Mouse (Mus musculus): ENCODE results near the gene Gm527. TPM values are rescaled to one million over a fixed set of nuclear protein-coding genes. Genes with fewer than 3 reads are reported as not detected.
A peak's percentile ranks its signal among the peaks of the same experiment; 100 is the strongest.

Gene Gm527
- polyA plus RNA-seq (2014; fragmentation: Nextera tagmentation; extraction: Ambion mirVana) = 3.1 and 3.6 TPM in 2 replicates

DNA sequence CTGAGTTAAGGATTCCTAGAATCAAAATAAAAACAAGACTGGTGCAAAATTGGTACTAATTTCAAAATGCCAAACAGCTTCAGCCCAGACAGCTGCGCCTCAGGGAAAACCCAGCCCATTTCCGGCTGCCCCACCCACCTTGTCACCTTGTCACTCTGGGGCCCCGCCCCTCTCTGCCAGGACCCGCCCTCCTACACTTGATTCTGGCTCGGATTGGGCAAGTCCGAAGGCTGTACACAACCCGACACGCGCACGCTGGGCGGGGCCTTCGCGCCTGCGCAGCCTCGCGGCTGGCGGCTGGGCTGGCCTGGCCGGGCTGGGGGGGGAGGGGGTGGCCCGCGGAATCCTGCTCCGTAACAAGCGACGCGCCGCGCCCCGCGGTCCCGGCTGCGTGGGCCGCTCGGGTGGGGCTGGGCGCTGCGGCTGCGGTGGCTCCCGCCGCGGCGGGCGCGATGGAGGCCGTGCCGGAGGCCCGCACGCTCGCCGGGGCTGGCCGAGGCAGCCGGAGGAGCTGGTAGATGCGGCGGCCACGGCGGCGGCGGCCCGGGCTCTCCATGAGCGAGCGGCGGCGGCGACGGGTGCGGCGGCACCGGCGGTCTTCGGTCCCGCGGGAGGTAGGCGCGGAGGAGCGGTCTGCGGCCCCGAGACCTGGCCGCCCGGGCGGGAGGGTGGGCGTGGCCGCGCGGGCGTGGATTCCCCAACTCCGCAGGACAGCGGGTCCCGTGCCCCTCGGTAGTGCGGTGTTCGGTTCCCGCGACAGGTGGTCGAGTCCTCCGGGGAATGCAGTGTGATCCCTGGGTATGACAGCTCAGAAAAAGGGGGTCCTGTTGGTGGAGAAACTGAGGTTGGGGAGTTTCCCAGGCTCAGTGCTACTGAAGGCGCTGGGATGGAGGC, at the start of gene Gm527:
Gm527 (plus strand) TSS at position 329 of the 894 bp plus-strand sequence.
- H3K4me3 ChIP-seq (ENCODE audit: low read depth, low read length) = peak within 1 kb of the TSS; percentile 74
- peak within 1 kb of the TSS; percentile 58 for H3K27ac ChIP-seq (ENCODE audit: low read length)
- whole genome bisulfite sequencing = under 1% methylated on average over 81 of the region's 93 CpGs
- ATAC-seq (ENCODE audit: insufficient number of reproducible peaks, insufficient read depth, low FRiP score, low read depth) = peak; percentile 100
- H3K9ac ChIP-seq (replicated peaks; ENCODE audit: low read depth, low read length) = peak within 1 kb of the TSS; percentile 71
- no peaks in the 10 kb centered on the region for H3K4me1 ChIP-seq (ENCODE audit: control insufficient read depth, insufficient read depth, low read length)
- no peaks in the 10 kb centered on the region for H3K27me3 ChIP-seq (ENCODE audit: control insufficient read depth, insufficient read depth, low read length)
- H3K36me3 ChIP-seq (ENCODE audit: control insufficient read depth, insufficient read depth, low read length) = peaks cover 3% of the 10 kb centered on the region; the same call in 1 of the 2 replicates
- H3K4me2 ChIP-seq (replicated peaks; ENCODE audit: low read depth, low read length) = peak within 1 kb of the TSS; percentile 76
- H3K9me3 ChIP-seq (ENCODE audit: control insufficient read depth, low read depth, low read length) = no peaks in the 10 kb centered on the region

DNA sequence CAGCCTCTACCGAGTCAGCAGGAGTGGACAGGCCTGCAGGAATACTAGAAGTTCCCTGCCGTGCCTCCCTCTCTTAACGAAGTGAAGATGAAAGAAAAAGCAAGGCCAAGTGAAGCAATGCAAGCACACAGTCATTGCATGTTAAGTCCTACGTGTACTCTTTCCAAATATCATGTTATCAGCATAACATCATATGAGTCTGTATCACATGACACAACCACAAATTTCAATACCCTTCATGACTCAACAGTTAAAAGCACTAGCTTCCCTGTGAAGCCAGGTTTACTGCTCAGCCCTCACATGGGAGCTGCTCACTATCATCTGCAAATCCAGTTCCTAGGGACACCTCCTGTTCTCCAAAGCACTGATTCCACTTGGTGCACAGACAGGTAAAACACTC, 46.6 kb upstream of the Gm527 start:
- no peak for ATAC-seq (ENCODE audit: insufficient number of reproducible peaks, insufficient read depth, low FRiP score, low read depth)
- H3K27ac ChIP-seq (ENCODE audit: low read length) = no peak overlapping the region
- WGBS = 66% methylated on average over 4 of the region's 4 CpGs

DNA sequence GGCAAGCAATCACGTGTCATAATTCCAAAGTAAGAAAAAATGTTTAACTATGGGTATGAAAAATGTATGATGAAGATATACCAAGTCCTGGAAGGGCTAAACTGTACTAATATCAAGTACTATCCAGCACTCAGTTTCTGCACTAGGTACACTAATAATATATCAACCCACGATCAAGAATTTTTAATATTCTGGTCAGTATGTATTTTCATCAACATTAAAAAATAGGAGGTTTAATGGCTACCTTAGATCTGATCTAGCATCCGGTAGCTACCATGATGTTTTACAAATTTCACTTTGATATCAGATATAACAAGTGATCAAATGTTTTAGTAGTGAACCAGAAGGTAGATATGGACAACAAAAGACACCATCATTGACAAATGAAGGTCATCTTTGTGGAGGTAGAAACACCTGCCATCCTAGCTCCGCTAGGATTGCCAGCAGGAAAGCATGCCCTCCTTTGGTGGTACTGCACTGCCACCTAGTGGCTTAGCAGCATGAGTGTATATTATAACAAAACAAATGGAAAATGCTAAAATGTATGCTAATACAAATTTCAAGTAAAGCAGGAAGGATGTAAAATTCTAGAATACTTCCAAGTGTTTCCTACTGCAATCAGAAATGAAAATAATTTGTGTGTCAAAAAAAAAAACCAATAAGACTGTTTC, 20.5 kb upstream of the Gm527 start:
- no peaks in the 10 kb centered on the region for H3K36me3 ChIP-seq (ENCODE audit: control insufficient read depth, insufficient read depth, low read length)
- H3K4me1 ChIP-seq (ENCODE audit: control insufficient read depth, insufficient read depth, low read length) = no peaks in the 10 kb centered on the region
- H3K4me2 ChIP-seq (replicated peaks; ENCODE audit: low read depth, low read length) = no peak overlapping the region
- H3K27me3 ChIP-seq (ENCODE audit: control insufficient read depth, insufficient read depth, low read length) = no peaks in the 10 kb centered on the region
- H3K9ac ChIP-seq (replicated peaks; ENCODE audit: low read depth, low read length) = no peak overlapping the region
- 45% methylated on average over 4 of the region's 4 CpGs for WGBS
- H3K27ac ChIP-seq (ENCODE audit: low read length) = no peak overlapping the region
- H3K4me3 ChIP-seq (ENCODE audit: low read depth, low read length) = no peak overlapping the region
- no peaks in the 10 kb centered on the region for H3K9me3 ChIP-seq (ENCODE audit: control insufficient read depth, low read depth, low read length)
- ATAC-seq (ENCODE audit: insufficient number of reproducible peaks, insufficient read depth, low FRiP score, low read depth) = no peak

More for the DNA sequence above, 46.6 kb upstream of the Gm527 start:
- Histone ChIP-seq H3K27me3 (ENCODE audit: control insufficient read depth, insufficient read depth, low read length) (no peaks in the 10 kb centered on the region), H3K4me2 (replicated peaks; ENCODE audit: low read depth, low read length) (no peak overlapping the region), H3K9ac (replicated peaks; ENCODE audit: low read depth, low read length) (no peak overlapping the region), H3K4me1 (ENCODE audit: control insufficient read depth, insufficient read depth, low read length) (no peaks in the 10 kb centered on the region), H3K36me3 (ENCODE audit: control insufficient read depth, insufficient read depth, low read length) (no peaks in the 10 kb centered on the region), H3K4me3 (ENCODE audit: low read depth, low read length) (no peak overlapping the region), H3K9me3 (ENCODE audit: control insufficient read depth, low read depth, low read length) (no peaks in the 10 kb centered on the region)

DNA sequence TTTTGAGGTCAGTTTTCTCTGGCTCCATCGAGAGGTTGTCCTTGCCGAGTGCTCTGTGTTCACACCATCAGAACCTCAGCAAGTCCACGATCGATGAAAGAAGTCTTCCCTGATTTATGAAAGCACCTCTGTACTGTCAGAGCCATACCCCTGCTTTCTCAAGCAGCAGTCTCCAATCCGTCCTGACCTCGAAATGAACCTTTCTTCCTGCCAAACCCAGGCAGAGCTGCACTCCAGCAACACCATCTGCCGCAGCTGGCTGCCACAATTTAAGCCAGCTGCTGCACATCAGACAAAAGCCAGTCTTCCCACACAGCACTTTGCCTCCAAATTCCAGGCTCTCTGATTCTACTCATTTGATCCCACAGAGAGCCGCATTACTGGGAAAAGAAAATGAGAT, 15.2 kb upstream of the Gm527 start:
- WGBS = 14% methylated on average over 8 of the region's 8 CpGs

DNA sequence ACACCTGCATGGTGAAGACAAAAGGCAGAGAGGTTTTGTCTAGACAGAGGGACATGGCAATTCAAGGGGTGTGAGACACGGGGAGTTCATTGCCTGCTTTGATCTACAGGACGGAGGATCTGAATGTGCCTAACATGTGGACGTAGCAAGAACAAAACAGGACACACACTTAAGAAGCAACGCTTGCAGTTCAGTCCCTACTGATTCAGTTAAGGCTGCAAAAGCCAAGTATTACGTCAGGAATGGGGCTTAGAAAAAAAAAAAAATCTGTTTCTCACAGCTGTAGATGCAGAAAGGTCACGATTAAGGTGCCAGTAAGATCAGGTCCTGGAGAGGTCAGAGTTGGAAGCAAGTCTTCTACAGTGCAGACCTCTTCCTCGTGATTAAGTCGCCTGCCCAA, 14.5 kb upstream of the Gm527 start:
- peak overlapping the region; percentile 53; the same call in 1 of the 2 replicates for H3K27ac ChIP-seq (ENCODE audit: low read length)
- 39% methylated on average over 8 of the region's 8 CpGs for WGBS
- peak; percentile 8; the same call in 1 of the 2 replicates for ATAC-seq (ENCODE audit: insufficient number of reproducible peaks, insufficient read depth, low FRiP score, low read depth)

More for the DNA sequence above, 15.2 kb upstream of the Gm527 start:
- no peak overlapping the region for H3K9ac ChIP-seq (replicated peaks; ENCODE audit: low read depth, low read length)
- H3K4me3 ChIP-seq (ENCODE audit: low read depth, low read length) = no peak overlapping the region
- no peaks in the 10 kb centered on the region for H3K36me3 ChIP-seq (ENCODE audit: control insufficient read depth, insufficient read depth, low read length)
- H3K27me3 ChIP-seq (ENCODE audit: control insufficient read depth, insufficient read depth, low read length) = no peaks in the 10 kb centered on the region
- H3K9me3 ChIP-seq (ENCODE audit: control insufficient read depth, low read depth, low read length) = no peaks in the 10 kb centered on the region
- peak overlapping the region; percentile 18; the same call in 1 of the 2 replicates for H3K4me2 ChIP-seq (replicated peaks; ENCODE audit: low read depth, low read length)
- peak overlapping the region; percentile 88 for H3K27ac ChIP-seq (ENCODE audit: low read length)
- peaks cover 10% of the 10 kb centered on the region; the same call in 1 of the 2 replicates for H3K4me1 ChIP-seq (ENCODE audit: control insufficient read depth, insufficient read depth, low read length)
- peak; percentile 81; the same call in 1 of the 2 replicates for ATAC-seq (ENCODE audit: insufficient number of reproducible peaks, insufficient read depth, low FRiP score, low read depth)

DNA sequence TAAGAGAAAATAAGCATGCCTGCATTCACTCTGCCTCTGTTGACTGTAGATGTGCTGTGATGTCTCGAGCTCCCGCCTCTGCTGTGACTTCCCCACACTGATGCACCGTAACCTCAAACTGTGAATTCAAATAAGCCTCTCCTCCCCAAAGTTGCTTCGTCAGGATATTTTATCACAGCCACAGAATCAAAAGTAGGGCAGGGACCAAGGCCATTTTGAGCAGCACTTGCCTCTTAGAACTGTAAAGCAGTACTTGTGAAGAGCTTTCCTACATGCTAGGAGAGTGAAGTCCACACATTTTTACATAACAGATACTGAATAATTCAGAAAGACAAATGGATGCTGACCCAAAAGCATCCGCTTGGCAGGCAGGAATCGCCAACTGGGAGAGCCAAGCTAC, 4.7 kb upstream of the Gm527 start:
- Histone ChIP-seq H3K9me3 (ENCODE audit: control insufficient read depth, low read depth, low read length) (no peaks in the 10 kb centered on the region), H3K9ac (replicated peaks; ENCODE audit: low read depth, low read length) (no peak overlapping the region), H3K27me3 (ENCODE audit: control insufficient read depth, insufficient read depth, low read length) (no peaks in the 10 kb centered on the region), H3K27ac (ENCODE audit: low read length) (no peak overlapping the region), H3K36me3 (ENCODE audit: control insufficient read depth, insufficient read depth, low read length) (no peaks in the 10 kb centered on the region), H3K4me1 (ENCODE audit: control insufficient read depth, insufficient read depth, low read length) (no peaks in the 10 kb centered on the region), H3K4me2 (replicated peaks; ENCODE audit: low read depth, low read length) (no peak overlapping the region), H3K4me3 (ENCODE audit: low read depth, low read length) (no peak overlapping the region)
- no peak for ATAC-seq (ENCODE audit: insufficient number of reproducible peaks, insufficient read depth, low FRiP score, low read depth)
- WGBS = 66% methylated on average over 6 of the region's 6 CpGs

More for the DNA sequence above, 14.5 kb upstream of the Gm527 start:
- Histone ChIP-seq H3K9ac (replicated peaks; ENCODE audit: low read depth, low read length) (no peak overlapping the region), H3K36me3 (ENCODE audit: control insufficient read depth, insufficient read depth, low read length) (no peaks in the 10 kb centered on the region), H3K4me2 (replicated peaks; ENCODE audit: low read depth, low read length) (no peak overlapping the region), H3K4me3 (ENCODE audit: low read depth, low read length) (no peak overlapping the region), H3K27me3 (ENCODE audit: control insufficient read depth, insufficient read depth, low read length) (no peaks in the 10 kb centered on the region), H3K9me3 (ENCODE audit: control insufficient read depth, low read depth, low read length) (no peaks in the 10 kb centered on the region), H3K4me1 (ENCODE audit: control insufficient read depth, insufficient read depth, low read length) (peaks cover 10% of the 10 kb centered on the region; the same call in 1 of the 2 replicates)

DNA sequence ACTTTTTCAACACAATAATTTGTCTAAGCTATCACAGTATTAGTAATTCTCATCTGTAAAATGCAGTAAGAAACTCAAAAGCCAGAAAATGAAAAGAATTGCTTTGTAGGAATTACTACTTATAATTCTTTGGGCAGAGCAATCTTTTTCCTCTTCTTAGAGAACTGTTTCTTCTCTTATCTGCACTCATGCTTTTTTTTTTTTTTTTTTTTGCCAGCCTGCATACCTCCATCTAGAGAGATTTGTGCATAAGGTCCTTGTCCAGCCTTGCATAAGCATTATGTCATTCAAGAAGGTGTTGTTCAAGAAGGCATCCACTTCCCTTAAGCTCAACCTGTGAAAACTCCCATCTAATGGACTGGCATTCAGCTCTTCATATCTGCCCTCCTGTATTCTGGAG, 971 bp upstream of the Gm527 start:
- no peaks in the 10 kb centered on the region for H3K27me3 ChIP-seq (ENCODE audit: control insufficient read depth, insufficient read depth, low read length)
- no peaks in the 10 kb centered on the region; the same call in 1 of the 2 replicates for H3K36me3 ChIP-seq (ENCODE audit: control insufficient read depth, insufficient read depth, low read length)
- no peak overlapping the region for H3K4me2 ChIP-seq (replicated peaks; ENCODE audit: low read depth, low read length)
- H3K9ac ChIP-seq (replicated peaks; ENCODE audit: low read depth, low read length) = no peak overlapping the region
- H3K9me3 ChIP-seq (ENCODE audit: control insufficient read depth, low read depth, low read length) = no peaks in the 10 kb centered on the region
- no peak for ATAC-seq (ENCODE audit: insufficient number of reproducible peaks, insufficient read depth, low FRiP score, low read depth)
- H3K4me3 ChIP-seq (ENCODE audit: low read depth, low read length) = no peak overlapping the region
- no peaks in the 10 kb centered on the region for H3K4me1 ChIP-seq (ENCODE audit: control insufficient read depth, insufficient read depth, low read length)
- no peak overlapping the region for H3K27ac ChIP-seq (ENCODE audit: low read length)

DNA sequence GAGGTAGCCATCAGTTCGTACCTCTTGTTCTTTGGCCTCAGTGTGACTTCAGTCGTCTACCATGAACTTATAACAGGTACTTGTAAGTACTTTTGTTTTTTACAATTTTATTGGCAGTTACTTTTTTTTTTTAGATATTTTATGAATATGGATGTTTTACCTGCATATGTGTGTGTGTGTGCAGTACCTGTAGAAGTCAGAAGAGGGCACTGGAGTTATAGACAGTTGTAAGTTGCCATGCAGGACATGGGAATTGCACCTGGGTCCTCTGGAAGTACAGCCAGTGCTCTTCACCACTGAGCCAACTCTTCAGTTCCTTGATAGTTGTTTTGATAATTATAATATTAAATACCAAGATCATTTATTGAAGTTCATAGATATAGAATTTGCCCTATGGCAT, 19.8 kb downstream of the Gm527 start:
- no peak overlapping the region for H3K27ac ChIP-seq (ENCODE audit: low read length)
- H3K4me1 ChIP-seq (ENCODE audit: control insufficient read depth, insufficient read depth, low read length) = no peaks in the 10 kb centered on the region
- H3K36me3 ChIP-seq (ENCODE audit: control insufficient read depth, insufficient read depth, low read length) = peaks cover under 1% of the 10 kb centered on the region; the same call in 1 of the 2 replicates
- no peaks in the 10 kb centered on the region for H3K9me3 ChIP-seq (ENCODE audit: control insufficient read depth, low read depth, low read length)
- no peak overlapping the region for H3K4me3 ChIP-seq (ENCODE audit: low read depth, low read length)
- ATAC-seq (ENCODE audit: insufficient number of reproducible peaks, insufficient read depth, low FRiP score, low read depth) = no peak
- WGBS = 87% methylated on average over 2 of the region's 2 CpGs
- H3K4me2 ChIP-seq (replicated peaks; ENCODE audit: low read depth, low read length) = no peak overlapping the region
- no peaks in the 10 kb centered on the region for H3K27me3 ChIP-seq (ENCODE audit: control insufficient read depth, insufficient read depth, low read length)
- no peak overlapping the region for H3K9ac ChIP-seq (replicated peaks; ENCODE audit: low read depth, low read length)
